Mouse (Mus musculus) ES-CJ7 (cell line): ENCODE data around the gene Il16.
"Not testable (repeated sequence)": the region's sequence is repeated elsewhere in the genome, so short reads cannot be mapped to it uniquely, and the experiment has no call there.

Experiments
- DNase-seq: peaks from one replicate; pipeline ENCODE4 v3.0.0; 2011; ENCODE audit warnings: low read depth, low spot score

Gene Il16

GRCm38 (mm10) chr7:83736341-83737115, 9.0 kb downstream of the Il16 start:
- no peak for DNase-seq

GRCm38 (mm10) chr7:83735108-83735781, 10.3 kb downstream of the Il16 start:
- no peak for DNase-seq

GRCm38 (mm10) chr7:83734671-83735082, 10.8 kb downstream of the Il16 start:
- DNase-seq: no peak

- DNase-seq: no peak
Observed at GRCm38 (mm10) chr7:83734246-83734645, 11.3 kb downstream of the Il16 start.

GRCm38 (mm10) chr7:83732781-83733180, 12.7 kb downstream of the Il16 start:
- no peak for DNase-seq

- DNase-seq: no peak
Observed at GRCm38 (mm10) chr7:83731961-83732666, 13.4 kb downstream of the Il16 start.

GRCm38 (mm10) chr7:83731297-83731696, 14.2 kb downstream of the Il16 start:
- DNase-seq: no peak

- no peak for DNase-seq
Observed at GRCm38 (mm10) chr7:83726936-83727632, 18.4 kb downstream of the Il16 start.

GRCm38 (mm10) chr7:83725801-83726200, 19.7 kb downstream of the Il16 start:
- no peak for DNase-seq

GRCm38 (mm10) chr7:83724541-83724940, 21.0 kb downstream of the Il16 start:
- no peak for DNase-seq

- DNase-seq: no peak
Observed at GRCm38 (mm10) chr7:83723954-83724353, 21.6 kb downstream of the Il16 start.

- no peak for DNase-seq
Observed at GRCm38 (mm10) chr7:83723221-83723620, 22.3 kb downstream of the Il16 start.

- no peak for DNase-seq
Observed at GRCm38 (mm10) chr7:83722485-83722884, 23.0 kb downstream of the Il16 start.

GRCm38 (mm10) chr7:83720231-83720630, 25.3 kb downstream of the Il16 start:
- no peak for DNase-seq

GRCm38 (mm10) chr7:83717021-83717725, 28.4 kb downstream of the Il16 start:
- DNase-seq: no peak

GRCm38 (mm10) chr7:83713639-83714038, 31.9 kb downstream of the Il16 start:
- DNase-seq: no peak

- not testable (repeated sequence) for DNase-seq
Observed at GRCm38 (mm10) chr7:83711676-83712259, 33.8 kb downstream of the Il16 start.

- no peak for DNase-seq
Observed at GRCm38 (mm10) chr7:83703046-83703775, 42.3 kb downstream of the Il16 start.

GRCm38 (mm10) chr7:83699066-83699745, 46.3 kb downstream of the Il16 start:
- DNase-seq: no peak
